Mouse (Mus musculus) CH12.LX (cell line): Measurements from ENCODE around the gene 4930402F06Rik. TPM values are rescaled to one million over a fixed set of nuclear protein-coding genes. Genes with fewer than 3 reads are reported as not detected.

Experiments used
- DNase-seq: peaks from one replicate; pipeline ENCODE4 v3.0.0-alpha.2; 2013; ENCODE audit errors: extremely low read depth
- H3K27ac ChIP-seq: 2 replicates; pipeline ENCODE4 v1.5.1; 2012; ENCODE audit warnings: low read depth, mild to moderate bottlenecking, control low read depth, moderate library complexity; ENCODE audit not compliant: insufficient read depth
- H3K27me3 ChIP-seq: replicated peaks from 2 replicates; pipeline ENCODE3; 2012; ENCODE audit warnings: inconsistent platforms
- H3K36me3 ChIP-seq, 2 experiments: replicated peaks in 1 of 2; 2 replicates each; pipeline versions ENCODE3 to v1.6.1; 2012; ENCODE audit warnings: inconsistent platforms in 1 of 2, low read length in 1 of 2, mild to moderate bottlenecking in 1 of 2, mixed read lengths in 1 of 2, moderate library complexity in 1 of 2; ENCODE audit not compliant: control insufficient read depth in 1 of 2, insufficient read depth in 1 of 2
- H3K4me1 ChIP-seq, 2 experiments: 2 replicates each; pipeline ENCODE4 v1.6.1; 2012; ENCODE audit warnings: inconsistent platforms in 1 of 2, moderate library complexity in 1 of 2; ENCODE audit not compliant: insufficient read depth in 2 of 2, control insufficient read depth in 1 of 2
- H3K4me2 ChIP-seq: 2 replicates; pipeline ENCODE4 v1.6.1; 2012; ENCODE audit warnings: low read depth, mild to moderate bottlenecking, control low read depth; ENCODE audit not compliant: poor library complexity, insufficient read depth, severe bottlenecking
- H3K4me3 ChIP-seq, 3 experiments: fragments of 150-350 bp in 1 of 3; sonication (generic) in 1 of 3; replicated peaks in 1 of 3; 2 replicates each; pipeline versions ENCODE3 to v1.5.1; 2011 to 2012; ENCODE audit warnings: low read depth in 2 of 3, low read length in 2 of 3, mild to moderate bottlenecking in 2 of 3, moderate library complexity in 2 of 3, control low read depth in 1 of 3, improper control_type of control experiment in 1 of 3, inconsistent platforms in 1 of 3, mixed read lengths in 1 of 3; ENCODE audit not compliant: poor library complexity in 1 of 3
- H3K79me2 ChIP-seq: replicated peaks from 2 replicates; pipeline ENCODE4 v1.6.1; 2012; ENCODE audit warnings: mild to moderate bottlenecking, moderate library complexity; ENCODE audit not compliant: control insufficient read depth, poor library complexity, insufficient read depth, severe bottlenecking; ENCODE audit errors: extremely low read depth
- H3K9ac ChIP-seq: 2 replicates; pipeline ENCODE4 v1.6.1; 2012; ENCODE audit warnings: low read depth, mild to moderate bottlenecking, control low read depth, moderate library complexity; ENCODE audit not compliant: insufficient read depth
- H3K9me3 ChIP-seq: replicated peaks from 2 replicates; pipeline ENCODE3; 2012; ENCODE audit warnings: low read length, inconsistent platforms, mixed read lengths
- CHD2 ChIP-seq: IDR thresholded peaks from 2 replicates; pipeline ENCODE4 v1.6.1; 2011; ENCODE audit warnings: low read length, improper control_type of control experiment
- CTCF ChIP-seq, 2 experiments: IDR thresholded peaks in 1 of 2; conservative IDR thresholded peaks in 1 of 2; 2 replicates each; pipeline ENCODE4 v1.5.1; 2011 to 2012; ENCODE audit warnings: low read depth in 2 of 2, low read length in 2 of 2, improper control_type of control experiment in 1 of 2, inconsistent platforms in 1 of 2, mild to moderate bottlenecking in 1 of 2, moderate library complexity in 1 of 2
- E2F4 ChIP-seq: IDR thresholded peaks from 2 replicates; pipeline ENCODE4 v1.6.1; 2011; ENCODE audit warnings: low read depth, low read length, improper control_type of control experiment; ENCODE audit not compliant: insufficient replicate concordance
- ELF1 ChIP-seq: IDR thresholded peaks from 2 replicates; pipeline ENCODE4 v1.6.1; 2014; ENCODE audit warnings: low read depth, mild to moderate bottlenecking, inconsistent platforms, low read length, improper control_type of control experiment
- EP300 ChIP-seq: IDR thresholded peaks from 2 replicates; pipeline ENCODE4 v1.6.1; 2011; ENCODE audit warnings: low read length, improper control_type of control experiment
- GABPA ChIP-seq: IDR thresholded peaks from 2 replicates; pipeline ENCODE4 v1.6.1; 2012; ENCODE audit warnings: low read depth, low read length, improper control_type of control experiment, inconsistent platforms; ENCODE audit not compliant: insufficient replicate concordance
- JUN ChIP-seq: IDR thresholded peaks from 2 replicates; pipeline ENCODE4 v1.6.1; 2011; ENCODE audit warnings: low read depth, mild to moderate bottlenecking, low read length, improper control_type of control experiment, moderate library complexity; ENCODE audit not compliant: insufficient read depth
- JUND ChIP-seq: conservative IDR thresholded peaks from 2 replicates; pipeline ENCODE4 v1.6.1; 2011; ENCODE audit warnings: low read depth, low read length, improper control_type of control experiment
- MAX ChIP-seq: IDR thresholded peaks from 2 replicates; pipeline ENCODE4 v1.6.1; 2011; ENCODE audit warnings: low read length, improper control_type of control experiment
- MAZ ChIP-seq: IDR thresholded peaks from 2 replicates; pipeline ENCODE4 v1.6.1; 2012; ENCODE audit warnings: low read depth, mild to moderate bottlenecking, inconsistent platforms, low read length, improper control_type of control experiment, moderate library complexity
- MEF2A ChIP-seq: IDR thresholded peaks from 2 replicates; pipeline ENCODE4 v1.6.1; 2014; ENCODE audit warnings: low read depth, mild to moderate bottlenecking, inconsistent platforms, low read length, improper control_type of control experiment, borderline replicate concordance
- MXI1 ChIP-seq: IDR thresholded peaks from 2 replicates; pipeline ENCODE4 v1.6.1; 2011; ENCODE audit warnings: mild to moderate bottlenecking, low read depth, low read length, improper control_type of control experiment
- NELFE ChIP-seq: IDR thresholded peaks from 2 replicates; pipeline ENCODE4 v1.6.1; 2011; ENCODE audit warnings: low read depth, low read length, improper control_type of control experiment
- NRF1 ChIP-seq: IDR thresholded peaks from 2 replicates; pipeline ENCODE4 v1.6.1; 2014; ENCODE audit warnings: low read depth, mild to moderate bottlenecking, inconsistent platforms, low read length, improper control_type of control experiment, moderate library complexity
- PAX5 ChIP-seq: IDR thresholded peaks from 2 replicates; pipeline ENCODE4 v1.6.1; 2012; ENCODE audit warnings: low read length, inconsistent platforms, mixed read lengths
- POLR2AphosphoS2 ChIP-seq: IDR thresholded peaks from 2 replicates; pipeline ENCODE4 v1.6.1; 2011; ENCODE audit warnings: low read depth, low read length, improper control_type of control experiment
- RAD21 ChIP-seq: IDR thresholded peaks from 2 replicates; pipeline ENCODE4 v1.6.1; 2011; ENCODE audit warnings: low read depth, mild to moderate bottlenecking, low read length, improper control_type of control experiment, moderate library complexity
- RCOR1 ChIP-seq: conservative IDR thresholded peaks from 2 replicates; pipeline ENCODE4 v1.6.1; 2012; ENCODE audit warnings: low read depth, mild to moderate bottlenecking, inconsistent platforms, low read length, improper control_type of control experiment
- SIN3A ChIP-seq: IDR thresholded peaks from 2 replicates; pipeline ENCODE4 v1.6.1; 2012; ENCODE audit warnings: low read length, improper control_type of control experiment, inconsistent platforms
- SMC3 ChIP-seq: IDR thresholded peaks from 2 replicates; pipeline ENCODE4 v1.6.1; 2011; ENCODE audit warnings: low read depth, low read length, improper control_type of control experiment
- UBTF ChIP-seq: IDR thresholded peaks from 2 replicates; pipeline ENCODE4 v1.6.1; 2012; ENCODE audit warnings: low read depth, mild to moderate bottlenecking, inconsistent platforms, low read length, improper control_type of control experiment, moderate library complexity
- USF2 ChIP-seq: conservative IDR thresholded peaks from 2 replicates; pipeline ENCODE4 v1.6.1; 2011; ENCODE audit warnings: low read depth, low read length, improper control_type of control experiment
- ZC3H11A ChIP-seq: IDR thresholded peaks from 2 replicates; pipeline ENCODE4 v1.6.1; 2012; ENCODE audit warnings: low read depth, mild to moderate bottlenecking, inconsistent platforms, low read length, improper control_type of control experiment
- ZMIZ1 ChIP-seq: IDR thresholded peaks from 2 replicates; pipeline ENCODE4 v1.6.1; 2012; ENCODE audit warnings: low read depth, mild to moderate bottlenecking, inconsistent platforms, low read length, improper control_type of control experiment
- ZNF384 ChIP-seq: IDR thresholded peaks from 2 replicates; pipeline ENCODE4 v1.6.1; 2012; ENCODE audit warnings: low read depth, low read length, improper control_type of control experiment, inconsistent platforms
- dilution Hi-C: fragments of 300-500 bp; cut with MboI; formaldehyde crosslinking; loops from 2 replicates; pipeline ENCODE4 v1.14.3; 2020; ENCODE audit warnings: low sequenced_read_pairs; ENCODE audit not compliant: extremely low pct_unique_long_range_greater_than_20kb, extremely low pct_ligation_motif_present
- in situ Hi-C: fragments of 300-500 bp; cut with MboI; formaldehyde crosslinking; loops from 3 replicates; pipeline ENCODE4 v1.14.3; 2019; ENCODE audit warnings: low sequenced_read_pairs, low pct_ligation_motif_present, low pct_unique_long_range_greater_than_20kb, mixed read lengths
- polyA plus RNA-seq: library from polyadenylated mRNA; unstranded; fragments of >175 nt; gene quantifications from 2 replicates; pipeline ENCODE4 v1.2.1, GENCODE M21; 2012; ENCODE audit warnings: low read depth; ENCODE audit not compliant: insufficient read length
- total RNA-seq, 2 experiments: library from RNA; depleted of rRNA; stranded (reverse); fragments of 300-350 nt in 1 of 2; fragments of >200 nt in 1 of 2; gene quantifications; 2 replicates each; pipeline ENCODE4 v1.2.3; 2012 to 2014

Gene 4930402F06Rik
- total and polyA plus RNA-seq, 3 experiments, result not detected

DNA sequence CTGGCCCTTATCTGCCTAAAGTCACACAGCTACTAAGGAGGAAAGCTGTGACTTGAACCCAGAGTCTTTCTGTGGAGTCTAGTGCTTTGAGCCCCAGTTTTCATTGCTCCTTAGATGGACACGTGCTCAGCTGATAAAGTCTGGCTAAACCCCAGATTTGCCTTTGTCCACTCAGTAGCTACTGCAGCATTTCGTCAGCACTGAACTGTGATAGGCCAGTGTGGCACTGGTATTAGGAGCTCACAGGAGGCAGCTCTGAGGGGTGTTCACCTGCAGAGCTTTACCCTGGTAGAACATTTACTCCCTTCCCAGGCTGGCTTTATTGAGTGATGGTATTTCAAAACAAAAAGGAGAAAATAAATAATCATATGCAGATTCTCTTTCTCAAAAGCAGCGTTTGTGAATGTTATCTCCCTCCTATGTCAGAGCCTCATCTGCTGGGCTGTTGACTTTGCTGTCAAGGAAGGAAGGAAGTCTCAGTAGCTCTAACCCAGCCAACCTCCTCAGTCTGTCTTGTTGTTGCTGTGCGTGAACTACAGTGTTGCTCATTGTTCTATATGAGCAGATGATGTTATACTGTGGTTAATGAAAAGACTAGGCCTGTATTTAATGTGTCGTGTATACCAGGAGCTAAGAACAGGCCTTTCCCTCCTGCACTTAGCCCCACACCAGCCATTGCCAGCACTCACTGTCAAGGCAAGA is 11.6 kb upstream of the 4930402F06Rik start:
- TF ChIP-seq SIN3A (no peak), E2F4 (no peak), SMC3 (no peak), RAD21 (no peak), PAX5 (no peak), ELF1 (no peak), JUND (no peak), MXI1 (no peak), GABPA (no peak), CHD2 (no peak), MAZ (no peak)
- in situ Hi-C loops, result no loop called here

DNA sequence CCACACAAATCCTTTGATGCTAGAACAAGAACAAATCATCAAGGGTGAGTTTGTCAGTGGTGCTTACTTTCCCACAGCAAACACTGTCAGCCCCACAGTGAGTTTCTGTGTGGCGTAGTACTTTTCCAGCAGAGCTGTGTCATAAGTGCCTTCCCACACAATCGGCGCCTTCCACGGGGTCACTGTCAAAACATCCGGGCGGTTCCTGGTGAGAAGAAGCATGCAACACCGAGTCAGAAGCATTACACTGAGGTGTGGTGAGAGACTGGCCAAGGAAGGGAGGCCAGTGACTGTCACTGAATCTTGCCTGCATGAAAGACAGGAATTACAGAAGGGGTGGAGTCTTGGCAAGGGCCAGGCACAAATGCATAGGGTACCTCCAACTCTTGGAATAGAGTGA is 10.9 kb upstream of the 4930402F06Rik start:
- H3K27ac ChIP-seq, result no peak overlapping the region
- H3K4me1 ChIP-seq, result peaks cover 0 to 5% of the 10 kb centered on the region in 2 experiments; a peak in 1 of 4 replicates
- H3K79me2 ChIP-seq, result no peaks in the 10 kb centered on the region
- no peaks in the 10 kb centered on the region for H3K9me3 ChIP-seq
- peaks cover 66 to 87% of the 10 kb centered on the region in 2 experiments for H3K36me3 ChIP-seq
- TF ChIP-seq SMC3, result no peak
- TF ChIP-seq EP300, result no peak
- no peak for TF ChIP-seq MAX
- TF ChIP-seq JUND, result no peak
- TF ChIP-seq USF2, result no peak
- no peak for TF ChIP-seq ZNF384
- no peak for TF ChIP-seq NRF1
- TF ChIP-seq ZMIZ1, result no peak
- no peak for TF ChIP-seq JUN
- no peak for TF ChIP-seq RAD21
- no peak for TF ChIP-seq CTCF (conservative IDR thresholded peaks at IDR 0.05 in 1 of 2, IDR thresholded peaks at IDR 0.05 in 1 of 2; ENCODE audit: low read depth in 2 of 2, low read length in 2 of 2)
- TF ChIP-seq RCOR1, result no peak
- TF ChIP-seq UBTF, result no peak
- TF ChIP-seq MEF2A, result no peak
- TF ChIP-seq ZC3H11A, result no peak
- TF ChIP-seq SIN3A, result no peak
- no peak for TF ChIP-seq NELFE
- no peak for TF ChIP-seq PAX5
- TF ChIP-seq POLR2AphosphoS2, result no peak
- H3K27me3 ChIP-seq, result no peaks in the 10 kb centered on the region
- in situ Hi-C loops, result no loop called here
- dilution Hi-C loops, result no loop called here
- no peak overlapping the region for H3K9ac ChIP-seq
- DNase-seq, result no peak
- no peak overlapping the region for H3K4me3 ChIP-seq
- H3K4me2 ChIP-seq, result no peak overlapping the region

More for the DNA sequence above, 11.6 kb upstream of the 4930402F06Rik start:
- H3K4me3 ChIP-seq, result no peak overlapping the region
- dilution Hi-C loops, result no loop called here
- H3K9ac ChIP-seq, result no peak overlapping the region
- peaks cover 71 to 91% of the 10 kb centered on the region in 2 experiments for H3K36me3 ChIP-seq
- DNase-seq, result no peak
- H3K79me2 ChIP-seq, result no peaks in the 10 kb centered on the region
- H3K4me2 ChIP-seq, result no peak overlapping the region
- H3K9me3 ChIP-seq, result no peaks in the 10 kb centered on the region
- H3K27ac ChIP-seq, result no peak overlapping the region
- H3K4me1 ChIP-seq, result peaks cover 0 to 8% of the 10 kb centered on the region in 2 experiments; a peak in 2 of 4 replicates
- H3K27me3 ChIP-seq, result no peaks in the 10 kb centered on the region
